Mouse (Mus musculus) CD4-positive, CD25-positive, alpha-beta regulatory T cell, adult 4 months (primary cell): ENCODE data around the gene Nup54. TPM values are rescaled to one million over a fixed set of nuclear protein-coding genes. Genes with fewer than 3 reads are reported as not detected.

Experiments used
- ATAC-seq: one replicate; pipeline ENCODE4 v1.8.0; 2017
- polyA plus RNA-seq, 2 experiments: library from polyadenylated mRNA; unstranded; fragments of 100-300 nt; shearing (Covaris generic); gene quantifications; one replicate each; pipeline ENCODE4 v1.2.1; 2017

The Nup54 gene
- polyA plus RNA-seq = 10 to 100 TPM; 41.3 to 42.7 TPM

GRCm38 (mm10) chr5:92435025-92435584, at the start of gene Nup54:
Nup54 (minus strand) TSS chr5:92435219.
- ATAC-seq = peak; percentile 99

- ATAC-seq = no peak
Measured at GRCm38 (mm10) chr5:92472863-92473262, 37.8 kb upstream of the Nup54 start.

DNA sequence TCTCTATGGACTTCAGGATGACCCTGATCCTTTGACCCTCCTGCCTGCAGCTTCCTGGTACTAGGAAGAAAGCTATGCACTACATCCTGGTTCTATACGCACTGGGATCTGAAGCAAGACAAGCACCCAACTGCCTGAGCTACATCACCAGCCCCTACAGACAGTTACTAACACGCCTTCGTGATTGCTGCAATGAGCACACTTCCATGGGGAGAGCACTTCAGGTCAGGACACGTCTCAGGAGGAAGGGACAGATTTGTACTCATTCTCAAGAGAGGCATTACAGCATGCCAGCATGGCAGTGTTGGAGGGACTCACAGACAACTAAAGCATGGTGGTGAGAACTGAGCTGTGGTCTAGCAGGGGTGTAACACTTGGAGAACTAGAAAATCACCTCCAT, 36.5 kb upstream of the Nup54 start:
- no peak for ATAC-seq

DNA sequence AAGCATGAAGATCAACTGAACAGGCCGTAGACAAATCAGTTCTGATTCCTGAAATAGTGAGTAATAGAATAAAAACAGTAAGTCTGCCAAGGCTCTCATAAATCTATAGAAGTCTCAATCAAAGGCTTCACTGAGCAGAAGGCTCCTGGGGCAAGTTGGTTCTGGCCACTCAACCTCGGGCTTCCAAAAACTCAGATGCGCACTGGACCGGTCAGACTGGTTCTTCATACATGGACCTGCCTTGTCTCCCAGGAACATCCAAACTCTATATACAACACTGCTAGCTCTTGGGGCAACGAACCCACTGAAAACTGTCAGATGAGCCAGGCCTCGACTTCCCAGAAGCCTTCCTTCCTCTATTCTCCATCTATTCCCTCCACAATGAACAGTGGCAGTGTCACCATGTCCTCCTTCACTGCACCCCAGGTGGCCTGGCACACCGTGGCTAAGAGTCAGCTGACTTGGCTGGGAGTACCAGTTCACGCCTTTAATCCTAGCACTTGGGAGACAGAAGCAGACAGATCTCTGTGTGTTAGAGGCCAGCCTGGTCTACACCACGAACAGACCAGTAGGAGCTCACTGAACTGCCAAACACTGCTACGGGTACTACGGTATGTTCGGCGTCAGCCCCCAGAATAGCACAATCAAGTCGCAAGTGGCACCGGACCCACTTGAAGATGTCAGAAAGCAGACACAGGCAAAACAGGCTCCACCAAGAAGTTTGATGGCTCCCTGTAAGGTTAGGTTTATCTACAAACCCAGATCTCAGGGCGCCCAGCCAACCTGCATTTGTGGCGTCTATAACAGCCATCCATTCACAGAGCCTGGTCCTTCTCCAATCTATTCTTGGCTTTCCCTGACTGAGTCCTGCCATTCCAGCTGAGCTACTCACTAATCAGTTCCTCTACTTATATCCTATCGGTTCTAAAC, 34.4 kb upstream of the Nup54 start:
- ATAC-seq = no peak

GRCm38 (mm10) chr5:92468234-92468633, 33.2 kb upstream of the Nup54 start:
- no peak for ATAC-seq

DNA sequence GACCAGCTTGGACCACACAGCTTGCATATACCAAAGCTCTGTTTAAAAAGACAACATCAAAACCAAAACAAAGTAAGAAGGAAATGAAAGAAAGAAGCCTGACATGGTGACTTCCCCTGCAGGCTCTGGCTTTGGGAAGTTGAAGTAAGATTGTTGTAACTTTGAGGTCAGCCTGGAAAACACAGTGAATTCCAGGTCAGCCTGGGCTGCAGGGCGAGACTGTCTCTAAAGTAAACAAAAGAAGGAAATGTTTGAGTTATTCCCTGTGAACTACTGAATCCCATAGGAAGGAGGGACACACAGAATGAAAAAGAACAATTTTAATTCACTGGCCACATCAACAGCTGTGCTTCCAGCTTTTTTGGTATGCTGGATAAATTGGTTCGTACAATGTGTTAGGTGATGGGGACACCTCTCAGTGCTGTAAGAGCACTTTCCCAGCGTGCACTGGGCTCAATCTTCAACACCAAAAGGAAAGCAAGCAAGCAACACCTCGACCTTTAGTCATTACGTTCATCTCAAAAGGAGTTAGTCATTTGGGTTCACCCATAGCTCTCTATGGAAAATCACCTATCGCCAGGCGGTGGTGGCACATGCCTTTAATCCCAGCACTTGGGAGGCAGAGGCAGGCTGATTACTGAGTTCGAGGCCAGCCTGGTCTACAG, 32.2 kb upstream of the Nup54 start:
- ATAC-seq = peak; percentile 72

GRCm38 (mm10) chr5:92465511-92465910, 30.5 kb upstream of the Nup54 start:
- no peak for ATAC-seq

DNA sequence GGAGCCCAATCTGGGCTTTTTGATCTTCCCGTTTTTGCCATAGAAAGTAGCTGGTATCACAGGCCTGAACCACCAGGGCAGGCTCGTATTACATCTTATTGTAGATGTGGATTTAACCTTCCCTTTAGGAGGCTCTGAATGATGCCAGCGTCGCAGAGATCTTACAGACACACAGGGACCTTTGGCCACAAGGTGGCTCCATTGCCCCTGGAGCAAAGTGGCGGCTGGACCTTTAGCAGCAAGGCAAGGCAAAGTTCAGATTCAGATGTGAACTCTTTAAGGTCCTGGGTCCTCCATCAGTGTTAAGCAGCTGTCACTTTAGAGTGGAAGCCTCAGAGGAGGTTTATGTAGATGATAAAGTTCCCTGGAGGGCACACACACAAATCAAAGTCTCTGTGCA, 26.3 kb upstream of the Nup54 start:
- peak; percentile 83 for ATAC-seq

GRCm38 (mm10) chr5:92458726-92459125, 23.7 kb upstream of the Nup54 start:
- ATAC-seq = no peak

- no peak for ATAC-seq
Measured at GRCm38 (mm10) chr5:92457410-92457809, 22.4 kb upstream of the Nup54 start.

- no peak for ATAC-seq
Measured at GRCm38 (mm10) chr5:92452876-92453275, 17.9 kb upstream of the Nup54 start.

DNA sequence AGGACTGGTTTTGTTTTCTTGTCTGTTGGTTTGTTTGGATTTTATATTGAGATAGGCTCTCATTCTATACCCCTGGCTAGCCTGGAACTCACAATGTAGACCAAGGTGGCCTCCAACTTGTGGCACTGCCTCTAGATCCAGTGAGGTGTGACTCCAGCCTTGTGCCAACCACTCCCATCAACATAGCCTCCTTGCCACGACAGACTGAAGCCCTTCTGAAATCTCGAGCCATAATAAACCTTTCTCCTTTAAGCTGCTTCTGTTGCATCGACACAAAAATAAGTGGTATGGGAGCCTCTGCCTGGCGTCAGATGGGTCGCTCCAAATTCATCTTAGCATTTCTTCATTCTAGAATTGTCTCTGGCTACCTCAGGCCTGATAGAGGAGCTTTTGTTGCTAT, 11.7 kb upstream of the Nup54 start:
- no peak for ATAC-seq

DNA sequence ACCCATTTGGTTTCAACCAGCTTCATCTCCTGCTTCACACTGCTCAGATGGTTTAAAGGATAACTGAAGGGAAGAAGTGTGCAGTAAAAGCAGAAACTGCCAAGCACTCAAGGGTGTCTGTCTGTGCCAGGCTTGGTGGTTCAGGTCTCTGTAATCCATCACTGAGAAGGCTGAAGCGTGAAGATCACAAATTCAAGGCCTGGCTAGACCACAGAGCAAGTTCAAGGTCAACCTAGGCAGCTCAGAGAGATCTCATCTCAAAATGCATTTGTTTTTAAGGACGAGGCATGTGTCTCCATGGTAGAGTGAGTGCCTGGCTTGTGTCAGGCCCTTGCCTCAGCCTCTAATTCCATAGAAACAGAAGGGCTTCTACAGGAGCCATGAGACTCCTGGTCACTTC, 10.0 kb upstream of the Nup54 start:
- ATAC-seq = no peak

GRCm38 (mm10) chr5:92442914-92443313, 7.9 kb upstream of the Nup54 start:
- no peak for ATAC-seq

GRCm38 (mm10) chr5:92441494-92441893, 6.5 kb upstream of the Nup54 start:
- no peak for ATAC-seq

- no peak for ATAC-seq
Measured at GRCm38 (mm10) chr5:92438540-92438939, 3.5 kb upstream of the Nup54 start.

- no peak for ATAC-seq
Measured at GRCm38 (mm10) chr5:92434571-92434985, 441 bp downstream of the Nup54 start.

GRCm38 (mm10) chr5:92434070-92434469, 949 bp downstream of the Nup54 start:
- ATAC-seq = no peak

- no peak for ATAC-seq
Measured at GRCm38 (mm10) chr5:92431611-92432010, 3.4 kb downstream of the Nup54 start.

DNA sequence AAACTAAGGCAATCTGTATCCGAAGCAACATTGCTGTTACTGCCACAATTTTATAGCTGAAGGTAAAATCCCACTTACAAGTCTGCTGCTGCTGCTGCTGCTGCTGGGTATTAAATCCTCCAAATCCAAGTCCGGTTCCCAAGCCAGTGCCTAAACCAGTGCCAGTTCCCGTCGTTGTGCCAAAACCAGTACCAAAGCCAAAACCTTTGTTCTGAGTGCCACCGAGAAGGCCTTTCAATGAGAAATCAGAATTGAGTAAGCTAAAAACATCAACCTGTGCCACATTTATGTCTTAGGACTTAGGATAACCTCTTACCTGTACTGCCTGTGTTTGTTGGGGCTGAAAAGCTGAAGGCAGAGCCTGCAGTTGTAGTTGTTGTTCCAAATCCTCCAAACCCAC, 4.3 kb downstream of the Nup54 start:
- no peak for ATAC-seq

DNA sequence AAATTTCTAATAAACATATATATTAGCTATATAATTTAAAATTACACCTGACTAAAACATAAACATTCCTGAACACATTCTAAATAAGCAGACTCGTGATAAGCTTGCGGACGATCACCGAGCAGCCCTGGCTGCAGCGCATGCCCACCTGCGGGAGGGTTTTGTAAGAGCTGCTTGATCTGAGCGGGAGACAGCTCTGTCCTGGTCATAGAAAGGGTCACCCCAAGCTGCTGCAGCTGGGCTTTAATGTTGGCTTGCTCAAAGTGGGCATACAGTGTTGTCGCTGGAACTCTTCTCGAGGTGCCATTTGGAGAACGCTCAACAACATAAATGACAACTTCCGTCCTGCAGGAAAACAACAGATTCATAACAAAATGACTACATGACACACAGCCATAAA, 10.9 kb downstream of the Nup54 start:
- ATAC-seq = no peak

GRCm38 (mm10) chr5:92413982-92414375, 21.0 kb downstream of the Nup54 start:
- no peak for ATAC-seq

DNA sequence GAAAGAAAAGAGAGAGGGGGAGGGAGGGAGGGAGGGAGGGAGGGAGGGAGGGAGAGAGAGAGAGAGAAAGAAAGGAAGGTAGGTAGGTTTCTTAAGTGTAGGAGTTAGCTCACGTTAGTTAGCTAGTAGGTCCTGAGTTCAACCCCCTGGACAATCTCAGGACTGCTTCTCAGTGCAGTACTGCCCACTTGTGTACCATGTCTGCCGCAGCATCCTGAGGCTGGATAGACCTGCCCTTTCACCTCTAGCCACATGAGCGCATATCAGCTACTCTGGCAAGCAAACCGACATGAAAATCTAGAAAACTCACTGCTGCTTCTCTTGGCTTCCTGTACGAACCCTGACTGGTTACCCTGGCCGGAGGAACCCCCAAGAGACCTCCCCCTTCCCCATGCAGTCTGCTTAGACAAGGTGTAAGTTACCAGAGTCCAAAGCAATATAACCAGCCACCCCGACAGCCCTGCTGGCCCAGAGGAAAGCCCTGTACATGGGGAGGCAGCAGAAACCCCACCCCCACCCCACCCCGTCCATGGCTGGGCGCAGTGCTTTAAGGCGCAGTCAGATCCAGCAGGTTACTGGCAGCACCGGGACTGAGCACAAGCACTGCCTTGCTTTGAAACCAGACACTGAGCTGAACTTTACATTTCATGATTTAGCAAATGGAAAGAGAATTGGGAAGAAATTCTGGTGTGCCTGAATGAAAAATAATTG, 21.6 kb downstream of the Nup54 start:
- ATAC-seq = no peak
